In genomic region chr10:29199835-29200234, GRCm38 (mm10) we compare ENCODE assay signal across 30 mouse cellular contexts. TPM values are rescaled to one million over a fixed set of nuclear protein-coding genes. Genes with fewer than 3 reads are reported as not detected.
A peak's percentile ranks its signal among the peaks of the same experiment; 100 is the strongest.
DNase-seq lines count a peak whose midpoint lies in the region; ATAC-seq and TF ChIP-seq lines count a peak whose summit lies in the region.
"Had no signal": no experiment of that assay in that cellular context is flagged by ENCODE, and none has a peak within 500 bp of the region (broad histone marks: within the 10 kb centered on the region; RNA-seq: fewer than 3 reads in every experiment).

No protein-coding gene starts in this region.

- H3K4me1 ChIP-seq in intestine, postnatal 0 days (replicated peaks; ENCODE audit: control insufficient read depth, insufficient read depth, low read length): no peaks in the 10 kb centered on the region
- no peaks in the 10 kb centered on the region for H3K4me1 ChIP-seq in intestine, embryonic 16.5 days (ENCODE audit: control insufficient read depth, insufficient read depth, low read length)
- H3K4me1 ChIP-seq: embryonic facial prominence, embryonic 15.5 days; forebrain, embryonic 10.5 days; forebrain, embryonic 15.5 days; heart, embryonic 15.5 days; intestine, embryonic 15.5 days had no signal

- no peak overlapping the region for H3K9ac ChIP-seq in intestine, postnatal 0 days (ENCODE audit: low read depth, low read length)
- H3K9ac ChIP-seq in intestine, embryonic 16.5 days (ENCODE audit: low read depth, low read length): no peak overlapping the region
- H3K9ac ChIP-seq: embryonic facial prominence, embryonic 15.5 days; forebrain, embryonic 15.5 days; heart, embryonic 15.5 days; hindbrain, embryonic 14.5 days; intestine, embryonic 15.5 days had no signal

- 0 out of 2 replicates have a peak, but pooled peaks have one; percentile 4 for TF ChIP-seq CTCF in intestine, postnatal 0 days (IDR thresholded peaks at IDR 0.05; ENCODE audit: low read depth)

- H3K27ac ChIP-seq in intestine, postnatal 0 days (ENCODE audit: low read depth, low read length): no peak overlapping the region
- no peak overlapping the region for H3K27ac ChIP-seq in intestine, embryonic 16.5 days (ENCODE audit: low read length)
- H3K27ac ChIP-seq: embryonic facial prominence, embryonic 15.5 days; forebrain, embryonic 10.5 days; forebrain, embryonic 15.5 days; heart, adult 2 months; heart, embryonic 15.5 days; hindbrain, embryonic 14.5 days; intestine, embryonic 15.5 days had no signal

- intact Hi-C loops in left cerebral cortex, postnatal 4 days (cut with DNase I): no loop called here

- H3K9me3 ChIP-seq in intestine, postnatal 0 days (ENCODE audit: control insufficient read depth): no peaks in the 10 kb centered on the region
- H3K9me3 ChIP-seq in intestine, embryonic 16.5 days (ENCODE audit: control insufficient read depth, low read length): no peaks in the 10 kb centered on the region
- H3K9me3 ChIP-seq: embryonic facial prominence, embryonic 15.5 days; forebrain, embryonic 15.5 days; heart, embryonic 15.5 days; intestine, embryonic 15.5 days had no signal

- no peaks in the 10 kb centered on the region for H3K36me3 ChIP-seq in intestine, postnatal 0 days (ENCODE audit: control insufficient read depth, insufficient read depth)
- H3K36me3 ChIP-seq in intestine, embryonic 16.5 days (ENCODE audit: control insufficient read depth, insufficient read depth, low read length): no peaks in the 10 kb centered on the region
- H3K36me3 ChIP-seq: embryonic facial prominence, embryonic 15.5 days; heart, embryonic 15.5 days; intestine, embryonic 15.5 days had no signal

- H3K4me2 ChIP-seq in intestine, postnatal 0 days (replicated peaks; ENCODE audit: low read depth): no peak overlapping the region
- no peak overlapping the region for H3K4me2 ChIP-seq in intestine, embryonic 16.5 days (ENCODE audit: low read depth, low read length)
- H3K4me2 ChIP-seq: embryonic facial prominence, embryonic 15.5 days; forebrain, embryonic 15.5 days; heart, embryonic 11.5 days; heart, embryonic 15.5 days; hindbrain, embryonic 14.5 days; intestine, embryonic 15.5 days had no signal

- no peak for ATAC-seq in intestine, postnatal 0 days
- no peak for ATAC-seq in intestine, embryonic 16.5 days
- ATAC-seq: intestine, embryonic 15.5 days had no signal

- no peak overlapping the region for H3K4me3 ChIP-seq in intestine, postnatal 0 days (ENCODE audit: low read depth, low read length)
- H3K4me3 ChIP-seq in intestine, embryonic 16.5 days (ENCODE audit: low read length): no peak overlapping the region
- H3K4me3 ChIP-seq: embryonic facial prominence, embryonic 15.5 days; erythroblast, embryonic 14.5 days; forebrain, embryonic 10.5 days; forebrain, embryonic 15.5 days; heart, adult 2 months; heart, embryonic 15.5 days; intestine, embryonic 15.5 days had no signal

- DNase-seq in ES-CJ7 (ENCODE audit: low read depth, low spot score): peak; percentile 27
- peak; percentile 14 for DNase-seq in adipocyte (ENCODE audit: low spot score)
- DNase-seq in frontal cortex, postnatal 10 days (ENCODE audit: low spot score in 2 of 2): no peak
- DNase-seq in left cerebral cortex, postnatal 4 days: no peak
- DNase-seq in neural tube, embryonic 10.5 days (ENCODE audit: extremely low spot score, low spot score): no peak
- DNase-seq: adrenal gland, adult 2 months; adrenal gland, postnatal 25 days; cerebellum, adult 11 months; cerebellum, adult 8-10 months; cerebellum, postnatal 14 days; embryo, embryonic 11 days; gastrocnemius, postnatal 10 days; heart, adult 2 months; heart, postnatal 14 days; kidney, adult 8-10 months had no signal

- no peaks in the 10 kb centered on the region for H3K27me3 ChIP-seq in intestine, postnatal 0 days (replicated peaks; ENCODE audit: control insufficient read depth, insufficient read depth, low read length)
- H3K27me3 ChIP-seq in intestine, embryonic 16.5 days (replicated peaks; ENCODE audit: control insufficient read depth, insufficient read depth, low read length): no peaks in the 10 kb centered on the region
- H3K27me3 ChIP-seq: embryonic facial prominence, embryonic 15.5 days; forebrain, embryonic 15.5 days; heart, embryonic 15.5 days; intestine, embryonic 15.5 days had no signal

- WGBS in intestine, postnatal 0 days: 76% methylated on average over 3 of the region's 3 CpGs
- 75% methylated on average over 3 of the region's 3 CpGs for WGBS in intestine, embryonic 16.5 days

RNA-seq across cellular contexts. Expression of gene Gm49353, which starts 1.1 kb away (rescaled TPM):
- polyA plus RNA-seq in intestine, postnatal 0 days (2015; fragmentation: Nextera tagmentation; extraction: Ambion mirVana): 0.25 TPM in 2 replicates
- 0.61 and 0.69 TPM in 2 replicates for polyA plus RNA-seq in intestine, embryonic 16.5 days (2015; fragmentation: Nextera tagmentation; extraction: Ambion mirVana)
- total RNA-seq in left cerebral cortex, postnatal 4 days (2021): 10 to 100 TPM; 42.4 to 54.0 TPM
- total RNA-seq: adrenal gland, postnatal 25 days; common myeloid progenitor, adult 5-6 weeks; heart, adult 2 months; heart, postnatal 14 days; hematopoietic stem cell, adult 5-6 weeks; MEL had no signal
- polyA plus RNA-seq: adrenal gland, adult 2 months; embryonic facial prominence, embryonic 11.5 days; erythroblast, embryonic 14.5 days; gonadal fat pad, adult 2 months; heart, adult 2 months; heart, embryonic 11.5 days; heart, embryonic 15.5 days; intestine, embryonic 15.5 days had no signal

RNA-seq across cellular contexts. Expression of gene 9330159F19Rik, which starts 11.6 kb away (rescaled TPM):
- 0.46 and 0.59 TPM in 2 replicates for polyA plus RNA-seq in intestine, postnatal 0 days (2015; fragmentation: Nextera tagmentation; extraction: Ambion mirVana)
- polyA plus RNA-seq in intestine, embryonic 16.5 days (2015; fragmentation: Nextera tagmentation; extraction: Ambion mirVana): 0.84 and 0.86 TPM in 2 replicates
- total RNA-seq in left cerebral cortex, postnatal 4 days (2021): 100 to 1,000 TPM; 145 to 151 TPM
- total RNA-seq: common myeloid progenitor, adult 5-6 weeks; hematopoietic stem cell, adult 5-6 weeks; MEL had no signal
- polyA plus RNA-seq: erythroblast, embryonic 14.5 days had no signal

RNA-seq across cellular contexts. Expression of gene Soga3, which starts 56.2 kb away (rescaled TPM):
- 2.2 and 2.7 TPM in 2 replicates for polyA plus RNA-seq in intestine, postnatal 0 days (2015; fragmentation: Nextera tagmentation; extraction: Ambion mirVana)
- polyA plus RNA-seq in intestine, embryonic 16.5 days (2015; fragmentation: Nextera tagmentation; extraction: Ambion mirVana): 2.3 and 3.0 TPM in 2 replicates
- 100 to 1,000 TPM; 257 to 276 TPM for total RNA-seq in left cerebral cortex, postnatal 4 days (2021)
- total RNA-seq: common myeloid progenitor, adult 5-6 weeks; heart, adult 2 months; heart, postnatal 14 days; hematopoietic stem cell, adult 5-6 weeks; MEL had no signal
- polyA plus RNA-seq: erythroblast, embryonic 14.5 days had no signal

Comparison
In these comparisons a context has a peak if more than half of its experiments do, and no peak if none do; other contexts are left out.
1. DNase-seq: peak in ES-CJ7 (single experiment) and adipocyte (single experiment); none in frontal cortex, postnatal 10 days (0 of 2), left cerebral cortex, postnatal 4 days (single experiment) and neural tube, embryonic 10.5 days (single experiment).